Mouse (Mus musculus) olfactory bulb, adult 2 months (tissue): Measurements from ENCODE around the gene BC048403.

ENCODE experiments used
- CTCF ChIP-seq: fragments of 200-500 bp; IDR thresholded peaks from 2 replicates; pipeline ENCODE4 v1.5.1; 2012; ENCODE audit warnings: low read depth, mild to moderate bottlenecking, low read length, moderate library complexity; ENCODE audit not compliant: insufficient read depth
- POLR2A ChIP-seq: fragments of 200-500 bp; IDR thresholded peaks from 2 replicates; pipeline ENCODE4 v1.6.1; 2012; ENCODE audit warnings: mild to moderate bottlenecking, low read depth, low read length, moderate library complexity; ENCODE audit not compliant: insufficient read depth

DNA sequence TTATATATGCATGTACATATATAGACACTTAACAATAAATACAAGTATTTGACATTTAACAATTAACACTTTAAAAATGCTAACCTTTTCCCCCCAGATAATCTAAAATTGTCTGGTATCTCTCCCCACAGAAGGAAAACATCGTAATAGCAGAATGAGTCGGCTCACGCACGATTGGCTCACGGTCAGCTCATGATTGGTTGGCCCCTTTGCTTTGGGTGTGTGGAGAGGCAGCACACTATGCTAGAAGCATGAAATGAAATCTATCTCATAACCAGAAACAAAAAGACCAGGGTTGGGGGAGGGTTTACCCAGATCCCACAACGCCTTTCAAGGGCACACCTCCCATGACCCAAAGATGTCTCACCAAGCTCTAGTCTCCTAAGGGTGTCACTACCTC lies 34.9 kb upstream of the BC048403 start:
- no peak for TF ChIP-seq CTCF
- no peak for TF ChIP-seq POLR2A
